Mouse (Mus musculus): ENCODE measurements at regions not wholly inside any gene's neighbourhood (a gene's known extent, or its start where the extent isn't known, plus 50 kb on each side); places are given as distances from the start of the nearest gene placed in this dataset.

DNA sequence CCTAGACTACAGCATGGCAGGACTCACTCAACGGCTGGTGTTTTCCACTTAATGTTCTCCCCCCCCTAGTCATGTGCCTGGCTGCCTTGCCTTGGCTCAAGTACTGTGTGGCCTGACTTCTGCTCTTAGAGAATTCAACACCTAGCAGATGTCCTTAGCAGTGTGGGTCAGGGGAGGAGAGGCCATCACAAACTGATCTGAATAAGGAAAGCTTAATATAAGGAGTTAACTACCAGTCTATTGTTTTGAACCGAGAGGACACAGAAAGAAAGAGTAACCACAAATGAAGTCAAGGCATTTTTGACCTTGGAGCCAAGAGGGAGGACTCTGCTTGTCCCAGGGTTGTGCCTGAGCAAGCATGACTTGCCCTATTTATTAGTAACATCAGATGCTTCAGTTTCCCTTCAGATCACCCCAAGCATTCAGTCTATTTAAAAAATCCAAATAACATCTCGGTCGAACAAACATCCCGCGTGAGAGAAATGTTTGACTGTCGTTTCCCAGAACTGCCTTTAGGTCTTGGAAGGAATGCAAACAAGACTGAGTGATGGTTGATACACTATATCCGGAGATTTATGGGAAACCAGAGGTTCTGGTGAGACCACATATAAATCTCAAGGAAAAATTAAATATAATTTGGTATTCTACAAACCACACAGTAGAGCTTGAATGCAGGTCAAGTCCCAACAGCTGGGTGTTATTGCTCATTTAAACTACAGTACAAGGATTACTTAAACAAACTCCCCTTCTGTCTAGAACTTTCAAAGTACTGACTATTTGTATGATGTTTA is 58.0 kb upstream of the Map4k3 start:
- Histone ChIP-seq H3K36me3 (ENCODE audit: control insufficient read depth, insufficient read depth, low read length, poor library complexity, severe bottlenecking) (no peaks in the 10 kb centered on the region), H3K4me3 (ENCODE audit: low read depth, low read length) (no peak overlapping the region), H3K4me1 (ENCODE audit: control insufficient read depth, insufficient read depth, low read length) (no peaks in the 10 kb centered on the region), H3K9me3 (replicated peaks; ENCODE audit: control insufficient read depth, insufficient read depth, low read length, poor library complexity, severe bottlenecking) (no peaks in the 10 kb centered on the region), H3K27me3 (ENCODE audit: control insufficient read depth, insufficient read depth, low read length, poor library complexity, severe bottlenecking) (no peaks in the 10 kb centered on the region), H3K27ac (ENCODE audit: insufficient read depth, low read length) (peak overlapping the region; percentile 41), H3K9ac (ENCODE audit: low read depth, poor library complexity, severe bottlenecking) (no peak overlapping the region)
- no peak for TF ChIP-seq CTCF (IDR thresholded peaks at IDR 0.05; ENCODE audit: low read depth, low read length)
- no peak for TF ChIP-seq POLR2A (IDR thresholded peaks at IDR 0.05; ENCODE audit: insufficient read depth, low read length)
- no peak for TF ChIP-seq EP300 (IDR thresholded peaks at IDR 0.05; ENCODE audit: insufficient read depth, low read depth, low read length)

DNA sequence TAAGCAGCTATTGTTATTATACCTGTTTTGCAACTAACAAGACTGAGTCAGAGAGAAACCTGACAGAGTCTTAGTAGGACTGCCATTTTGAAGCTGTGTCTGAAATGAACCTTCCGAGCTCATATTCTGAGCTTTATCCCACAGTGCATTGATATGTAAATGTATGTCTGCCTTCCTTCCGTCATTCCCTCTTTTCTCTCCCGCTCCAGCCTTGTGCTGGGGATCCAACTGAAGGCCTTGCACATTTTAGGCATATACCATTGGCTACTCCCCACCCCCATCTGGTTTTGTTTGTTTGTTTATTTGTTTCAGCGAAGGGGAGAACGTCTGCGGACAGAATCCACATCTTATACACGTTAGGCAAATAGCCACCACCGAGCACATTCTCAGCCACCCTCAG is 57.2 kb upstream of the Map4k3 start:
- Histone ChIP-seq H3K4me1 (ENCODE audit: control insufficient read depth, insufficient read depth, low read length) (no peaks in the 10 kb centered on the region), H3K4me3 (ENCODE audit: low read depth, low read length) (no peak overlapping the region), H3K27me3 (ENCODE audit: control insufficient read depth, insufficient read depth, low read length, poor library complexity, severe bottlenecking) (no peaks in the 10 kb centered on the region), H3K27ac (ENCODE audit: insufficient read depth, low read length) (peak overlapping the region; percentile 41; the same call in 1 of the 2 replicates), H3K36me3 (ENCODE audit: control insufficient read depth, insufficient read depth, low read length, poor library complexity, severe bottlenecking) (no peaks in the 10 kb centered on the region), H3K9me3 (replicated peaks; ENCODE audit: control insufficient read depth, insufficient read depth, low read length, poor library complexity, severe bottlenecking) (no peaks in the 10 kb centered on the region), H3K9ac (ENCODE audit: low read depth, poor library complexity, severe bottlenecking) (no peak overlapping the region)
- TF ChIP-seq EP300 (IDR thresholded peaks at IDR 0.05; ENCODE audit: insufficient read depth, low read depth, low read length) (0 out of 2 replicates have a peak, but pooled peaks have one; percentile 39), CTCF (IDR thresholded peaks at IDR 0.05; ENCODE audit: low read depth, low read length) (no peak), POLR2A (IDR thresholded peaks at IDR 0.05; ENCODE audit: insufficient read depth, low read length) (no peak)

DNA sequence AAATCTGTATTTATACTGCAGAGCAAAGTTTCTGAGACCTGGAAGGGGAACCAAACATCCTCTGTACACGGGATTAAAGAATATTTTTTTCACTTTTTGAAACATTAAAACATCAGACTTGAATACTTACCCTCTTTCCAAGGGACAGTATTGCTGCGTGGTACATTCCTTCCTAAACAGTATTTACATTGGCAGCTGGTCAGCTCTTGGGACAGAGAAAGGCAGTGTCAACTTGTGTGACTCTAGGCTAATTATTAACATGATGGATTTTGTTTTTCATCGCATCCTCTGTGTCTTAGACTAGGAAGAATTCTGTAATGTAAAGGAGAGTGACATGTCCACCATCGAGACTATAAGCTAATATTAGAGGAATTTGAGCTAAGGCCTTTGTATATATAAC is 56.8 kb upstream of the Map4k3 start:
- no peaks in the 10 kb centered on the region for H3K4me1 ChIP-seq (ENCODE audit: control insufficient read depth, insufficient read depth, low read length)
- no peak overlapping the region for H3K4me3 ChIP-seq (ENCODE audit: low read depth, low read length)
- no peaks in the 10 kb centered on the region for H3K27me3 ChIP-seq (ENCODE audit: control insufficient read depth, insufficient read depth, low read length, poor library complexity, severe bottlenecking)
- no peaks in the 10 kb centered on the region for H3K9me3 ChIP-seq (replicated peaks; ENCODE audit: control insufficient read depth, insufficient read depth, low read length, poor library complexity, severe bottlenecking)
- H3K27ac ChIP-seq (ENCODE audit: insufficient read depth, low read length), result no peak overlapping the region
- TF ChIP-seq POLR2A (IDR thresholded peaks at IDR 0.05; ENCODE audit: insufficient read depth, low read length), result no peak
- TF ChIP-seq CTCF (IDR thresholded peaks at IDR 0.05; ENCODE audit: low read depth, low read length), result no peak
- TF ChIP-seq EP300 (IDR thresholded peaks at IDR 0.05; ENCODE audit: insufficient read depth, low read depth, low read length), result no peak
- H3K9ac ChIP-seq (ENCODE audit: low read depth, poor library complexity, severe bottlenecking), result no peak overlapping the region
- no peaks in the 10 kb centered on the region for H3K36me3 ChIP-seq (ENCODE audit: control insufficient read depth, insufficient read depth, low read length, poor library complexity, severe bottlenecking)

DNA sequence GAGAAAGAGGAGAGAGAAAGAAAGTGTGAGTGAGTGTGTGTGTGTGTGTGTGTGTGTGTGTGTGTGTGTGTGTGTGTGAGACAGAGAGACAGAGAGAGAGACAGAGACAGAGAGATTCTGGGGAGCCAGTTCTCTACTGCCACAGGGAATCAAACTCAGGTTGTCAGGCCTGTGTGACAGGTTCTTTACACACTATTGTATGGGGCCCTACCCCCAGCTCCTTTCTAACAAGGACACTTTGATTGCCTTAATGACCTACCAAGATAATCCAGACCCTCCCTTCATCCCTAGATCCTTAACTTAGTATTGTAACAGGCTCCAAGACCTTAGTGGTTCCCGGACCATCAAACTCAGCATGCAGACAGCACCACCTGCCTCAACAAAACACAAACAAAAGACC is 53.9 kb upstream of the Map4k3 start:
- Histone ChIP-seq H3K36me3 (ENCODE audit: control insufficient read depth, insufficient read depth, low read length, poor library complexity, severe bottlenecking) (no peaks in the 10 kb centered on the region), H3K9me3 (replicated peaks; ENCODE audit: control insufficient read depth, insufficient read depth, low read length, poor library complexity, severe bottlenecking) (peaks cover 7% of the 10 kb centered on the region), H3K4me1 (ENCODE audit: control insufficient read depth, insufficient read depth, low read length) (no peaks in the 10 kb centered on the region), H3K9ac (ENCODE audit: low read depth, poor library complexity, severe bottlenecking) (no peak overlapping the region), H3K27me3 (ENCODE audit: control insufficient read depth, insufficient read depth, low read length, poor library complexity, severe bottlenecking) (no peaks in the 10 kb centered on the region), H3K4me3 (ENCODE audit: low read depth, low read length) (no peak overlapping the region), H3K27ac (ENCODE audit: insufficient read depth, low read length) (no peak overlapping the region)
- no peak for TF ChIP-seq EP300 (IDR thresholded peaks at IDR 0.05; ENCODE audit: insufficient read depth, low read depth, low read length)
- TF ChIP-seq CTCF (IDR thresholded peaks at IDR 0.05; ENCODE audit: low read depth, low read length), result no peak
- no peak for TF ChIP-seq POLR2A (IDR thresholded peaks at IDR 0.05; ENCODE audit: insufficient read depth, low read length)

DNA sequence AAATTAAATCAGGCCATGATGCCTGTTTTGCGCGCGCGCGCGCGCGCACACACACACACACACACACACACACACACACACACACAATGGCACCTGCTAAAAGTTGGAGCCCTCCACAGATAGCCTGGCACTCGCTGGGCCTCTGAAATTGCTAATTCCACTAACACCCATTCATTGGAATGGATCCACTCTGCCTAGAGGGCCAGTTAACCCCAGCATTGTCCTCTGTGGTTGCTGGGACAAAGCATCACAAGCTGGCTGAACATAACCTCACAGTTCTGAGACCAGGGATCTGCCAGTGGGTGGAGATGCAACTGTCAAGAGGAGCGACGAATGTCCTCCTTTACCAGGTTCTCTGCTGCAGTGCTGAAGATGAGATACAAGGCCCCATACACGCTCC is 53.3 kb upstream of the Map4k3 start:
- H3K4me1 ChIP-seq (ENCODE audit: control insufficient read depth, insufficient read depth, low read length), result no peaks in the 10 kb centered on the region
- no peak for TF ChIP-seq CTCF (IDR thresholded peaks at IDR 0.05; ENCODE audit: low read depth, low read length)
- H3K27ac ChIP-seq (ENCODE audit: insufficient read depth, low read length), result no peak overlapping the region
- no peaks in the 10 kb centered on the region for H3K36me3 ChIP-seq (ENCODE audit: control insufficient read depth, insufficient read depth, low read length, poor library complexity, severe bottlenecking)
- no peak overlapping the region for H3K4me3 ChIP-seq (ENCODE audit: low read depth, low read length)
- H3K9me3 ChIP-seq (replicated peaks; ENCODE audit: control insufficient read depth, insufficient read depth, low read length, poor library complexity, severe bottlenecking), result peaks cover 7% of the 10 kb centered on the region
- no peaks in the 10 kb centered on the region for H3K27me3 ChIP-seq (ENCODE audit: control insufficient read depth, insufficient read depth, low read length, poor library complexity, severe bottlenecking)
- no peak overlapping the region for H3K9ac ChIP-seq (ENCODE audit: low read depth, poor library complexity, severe bottlenecking)

DNA sequence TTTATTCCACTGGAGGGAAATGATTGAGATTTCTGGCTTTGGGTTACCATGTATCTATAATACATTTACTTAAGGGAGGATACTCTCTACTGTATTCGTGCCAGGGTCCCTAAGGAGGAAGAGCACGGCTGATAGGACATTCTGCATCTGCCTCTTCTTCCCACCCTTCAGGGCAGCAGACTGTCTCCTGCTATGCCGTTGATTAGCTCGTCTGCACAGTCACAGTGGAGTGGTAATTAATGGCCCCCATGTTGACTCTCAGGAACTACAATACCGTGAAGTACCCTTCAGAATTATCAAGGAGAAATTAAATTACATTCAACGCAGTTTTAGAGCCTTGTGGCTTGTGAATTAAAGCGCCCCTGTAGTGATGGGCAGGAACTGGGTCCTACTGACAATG is 52.0 kb upstream of the Map4k3 start:
- Histone ChIP-seq H3K4me1 (ENCODE audit: control insufficient read depth, insufficient read depth, low read length) (no peaks in the 10 kb centered on the region), H3K4me3 (ENCODE audit: low read depth, low read length) (no peak overlapping the region), H3K27ac (ENCODE audit: insufficient read depth, low read length) (no peak overlapping the region), H3K9ac (ENCODE audit: low read depth, poor library complexity, severe bottlenecking) (no peak overlapping the region), H3K27me3 (ENCODE audit: control insufficient read depth, insufficient read depth, low read length, poor library complexity, severe bottlenecking) (no peaks in the 10 kb centered on the region), H3K36me3 (ENCODE audit: control insufficient read depth, insufficient read depth, low read length, poor library complexity, severe bottlenecking) (no peaks in the 10 kb centered on the region), H3K9me3 (replicated peaks; ENCODE audit: control insufficient read depth, insufficient read depth, low read length, poor library complexity, severe bottlenecking) (peaks cover 7% of the 10 kb centered on the region)
- no peak for TF ChIP-seq CTCF (IDR thresholded peaks at IDR 0.05; ENCODE audit: low read depth, low read length)
- no peak for TF ChIP-seq EP300 (IDR thresholded peaks at IDR 0.05; ENCODE audit: insufficient read depth, low read depth, low read length)
- TF ChIP-seq POLR2A (IDR thresholded peaks at IDR 0.05; ENCODE audit: insufficient read depth, low read length), result no peak
